Mouse (Mus musculus) testis, adult 2 months (tissue): ENCODE data around the gene Cux2. TPM values are rescaled to one million over a fixed set of nuclear protein-coding genes. Genes with fewer than 3 reads are reported as not detected.
A peak's percentile ranks its signal among the peaks of the same experiment; 100 is the strongest.

Experiments
- H3K27ac ChIP-seq: fragments of 200-500 bp; 2 replicates; pipeline ENCODE4 v1.5.1; 2012; ENCODE audit warnings: low read depth, low read length; ENCODE audit not compliant: control insufficient read depth, insufficient read depth
- H3K27me3 ChIP-seq: fragments of 200-500 bp; 2 replicates; pipeline ENCODE4 v1.6.1; 2012; ENCODE audit warnings: mild to moderate bottlenecking, low read length, moderate library complexity; ENCODE audit not compliant: control insufficient read depth, insufficient read depth
- H3K36me3 ChIP-seq: fragments of 200-500 bp; 2 replicates; pipeline ENCODE4 v1.6.1; 2012; ENCODE audit warnings: mild to moderate bottlenecking, low read length; ENCODE audit not compliant: control insufficient read depth, insufficient read depth
- H3K4me1 ChIP-seq: fragments of 200-500 bp; 2 replicates; pipeline ENCODE4 v1.6.1; 2012; ENCODE audit warnings: low read length; ENCODE audit not compliant: control insufficient read depth, insufficient read depth
- H3K4me3 ChIP-seq: fragments of 200-500 bp; 2 replicates; pipeline ENCODE4 v1.5.1; 2012; ENCODE audit warnings: low read depth, mild to moderate bottlenecking, low read length, moderate library complexity, mixed read lengths; ENCODE audit not compliant: control insufficient read depth
- CTCF ChIP-seq: fragments of 200-500 bp; IDR thresholded peaks from 2 replicates; pipeline ENCODE4 v1.5.1; 2012; ENCODE audit warnings: low read depth, mild to moderate bottlenecking, inconsistent platforms, low read length, moderate library complexity; ENCODE audit not compliant: control insufficient read depth, insufficient read depth, insufficient replicate concordance
- POLR2A ChIP-seq: fragments of 200-500 bp; IDR thresholded peaks from 2 replicates; pipeline ENCODE4 v1.6.1; 2012; ENCODE audit warnings: low read depth, mild to moderate bottlenecking, inconsistent platforms, low read length, moderate library complexity; ENCODE audit not compliant: control insufficient read depth
- polyA plus RNA-seq: library from polyadenylated mRNA; depleted of rRNA; stranded (reverse); fragments of >200 nt; gene quantifications from 2 replicates; pipeline ENCODE4 v1.2.3, GENCODE M21; 2012

The Cux2 gene
- polyA plus RNA-seq, 1 experiment, result 7.5 TPM

GRCm38 (mm10) chr5:121894647-121895046 is 155.3 kb downstream of the Cux2 start:
- H3K36me3 ChIP-seq, result no peaks in the 10 kb centered on the region
- no peaks in the 10 kb centered on the region for H3K4me1 ChIP-seq
- no peak for TF ChIP-seq CTCF
- TF ChIP-seq POLR2A, result no peak
- H3K27ac ChIP-seq, result no peak overlapping the region
- no peak overlapping the region for H3K4me3 ChIP-seq
- no peaks in the 10 kb centered on the region for H3K27me3 ChIP-seq

- Histone ChIP-seq H3K36me3 (no peaks in the 10 kb centered on the region), H3K27ac (no peak overlapping the region), H3K4me1 (no peaks in the 10 kb centered on the region), H3K27me3 (no peaks in the 10 kb centered on the region), H3K4me3 (no peak overlapping the region)
- TF ChIP-seq POLR2A, result no peak
- no peak for TF ChIP-seq CTCF
Observed at GRCm38 (mm10) chr5:121893581-121893980, 156.3 kb downstream of the Cux2 start.

GRCm38 (mm10) chr5:121892281-121892680 is 157.6 kb downstream of the Cux2 start:
- Histone ChIP-seq H3K36me3 (no peaks in the 10 kb centered on the region), H3K27me3 (no peaks in the 10 kb centered on the region), H3K4me1 (no peaks in the 10 kb centered on the region), H3K27ac (no peak overlapping the region), H3K4me3 (no peak overlapping the region)
- TF ChIP-seq POLR2A (no peak), CTCF (no peak)

GRCm38 (mm10) chr5:121890925-121891324 is 159.0 kb downstream of the Cux2 start:
- TF ChIP-seq CTCF (no peak), POLR2A (no peak)
- no peaks in the 10 kb centered on the region for H3K27me3 ChIP-seq
- no peaks in the 10 kb centered on the region for H3K36me3 ChIP-seq
- H3K4me1 ChIP-seq, result no peaks in the 10 kb centered on the region
- H3K27ac ChIP-seq, result no peak overlapping the region
- no peak overlapping the region for H3K4me3 ChIP-seq

GRCm38 (mm10) chr5:121889819-121890362 is 160.0 kb downstream of the Cux2 start:
- Histone ChIP-seq H3K36me3 (no peaks in the 10 kb centered on the region), H3K4me1 (no peaks in the 10 kb centered on the region), H3K27ac (no peak overlapping the region), H3K27me3 (no peaks in the 10 kb centered on the region), H3K4me3 (no peak overlapping the region)
- TF ChIP-seq CTCF, result no peak
- no peak for TF ChIP-seq POLR2A

- H3K27ac ChIP-seq, result no peak overlapping the region
- H3K36me3 ChIP-seq, result no peaks in the 10 kb centered on the region
- no peak overlapping the region for H3K4me3 ChIP-seq
- no peak for TF ChIP-seq CTCF
- TF ChIP-seq POLR2A, result no peak
- no peaks in the 10 kb centered on the region for H3K4me1 ChIP-seq
- no peaks in the 10 kb centered on the region for H3K27me3 ChIP-seq
Observed at GRCm38 (mm10) chr5:121889375-121889774, 160.5 kb downstream of the Cux2 start.

GRCm38 (mm10) chr5:121883356-121883755 is 166.5 kb downstream of the Cux2 start:
- Histone ChIP-seq H3K4me1 (no peaks in the 10 kb centered on the region), H3K27ac (no peak overlapping the region), H3K36me3 (no peaks in the 10 kb centered on the region), H3K27me3 (no peaks in the 10 kb centered on the region), H3K4me3 (no peak overlapping the region)
- TF ChIP-seq POLR2A, result no peak
- TF ChIP-seq CTCF, result no peak

- Histone ChIP-seq H3K27ac (no peak overlapping the region), H3K4me1 (no peaks in the 10 kb centered on the region), H3K4me3 (peak overlapping the region; percentile 38; the same call in 1 of the 2 replicates), H3K27me3 (no peaks in the 10 kb centered on the region), H3K36me3 (no peaks in the 10 kb centered on the region)
- TF ChIP-seq POLR2A, result no peak
- peak; percentile 92 for TF ChIP-seq CTCF
Observed at GRCm38 (mm10) chr5:121879211-121879610, 170.7 kb downstream of the Cux2 start.
